17 mouse cellular contexts compared by ENCODE assay signal in genomic region chr2:91980830-91981229, GRCm38 (mm10). TPM values are rescaled to one million over a fixed set of nuclear protein-coding genes. Genes with fewer than 3 reads are reported as not detected.
"Had no signal": no experiment of that assay in that cellular context is flagged by ENCODE, and none has a peak within 500 bp of the region (broad histone marks: within the 10 kb centered on the region; RNA-seq: fewer than 3 reads in every experiment).

No protein-coding gene starts in this region.

- H3K9ac ChIP-seq: limb, embryonic 15.5 days; liver, embryonic 12.5 days; lung, embryonic 14.5 days; midbrain, embryonic 13.5 days had no signal

- H3K4me3 ChIP-seq: left cerebral cortex, adult 2 months; limb, embryonic 15.5 days; liver, embryonic 12.5 days; megakaryocyte, embryonic 14.5 days; midbrain, embryonic 13.5 days had no signal

- H3K36me3 ChIP-seq: liver, embryonic 12.5 days; midbrain, embryonic 13.5 days had no signal

- H3K4me2 ChIP-seq: limb, embryonic 15.5 days; liver, embryonic 12.5 days; lung, embryonic 14.5 days; midbrain, embryonic 13.5 days had no signal

- ATAC-seq: liver, embryonic 12.5 days; midbrain, embryonic 13.5 days had no signal

- DNase-seq: kidney, adult 2 months; kidney, postnatal 25 days; lung, embryonic 14.5 days; lung, postnatal 10 days; lung, postnatal 4 days; right cerebral cortex, adult 18-20 months; right cerebral cortex, postnatal 25 days; thymus, postnatal 36 days had no signal

- H3K27ac ChIP-seq: left cerebral cortex, adult 2 months; limb, embryonic 15.5 days; liver, embryonic 12.5 days; midbrain, embryonic 13.5 days had no signal

- H3K9me3 ChIP-seq: limb, embryonic 15.5 days; liver, embryonic 12.5 days; megakaryocyte, embryonic 14.5 days; midbrain, embryonic 13.5 days had no signal

RNA-seq across cellular contexts. Expression of gene Gm9821, which starts 35.3 kb away (rescaled TPM):
- total RNA-seq: layer of hippocampus, postnatal 25 days; left cerebral cortex, adult 2 months; left cerebral cortex, postnatal 14 days had no signal
- polyA plus RNA-seq: kidney, adult 2 months; small intestine, adult 2 months had no signal

RNA-seq across cellular contexts. Expression of gene Creb3l1, which starts 43.5 kb away (rescaled TPM):
- total RNA-seq: monocyte, adult 5-6 weeks had no signal

RNA-seq across cellular contexts. Expression of gene Mdk, which starts 48.7 kb away (rescaled TPM):
- total RNA-seq: monocyte, adult 5-6 weeks had no signal

RNA-seq across cellular contexts. Expression of gene Chrm4, which starts 53.8 kb away (rescaled TPM):
- total RNA-seq: monocyte, adult 5-6 weeks had no signal
